Mouse (Mus musculus) adrenal gland, postnatal 14 days (tissue): ENCODE measurements at regions not wholly inside any gene's neighbourhood (a gene's known extent, or its start where the extent isn't known, plus 50 kb on each side); places are given as distances from the start of the nearest gene placed in this dataset.

Experiments used
- DNase-seq: peaks from one replicate; pipeline ENCODE4 v3.0.0; 2021; ENCODE audit warnings: mixed read lengths

DNA sequence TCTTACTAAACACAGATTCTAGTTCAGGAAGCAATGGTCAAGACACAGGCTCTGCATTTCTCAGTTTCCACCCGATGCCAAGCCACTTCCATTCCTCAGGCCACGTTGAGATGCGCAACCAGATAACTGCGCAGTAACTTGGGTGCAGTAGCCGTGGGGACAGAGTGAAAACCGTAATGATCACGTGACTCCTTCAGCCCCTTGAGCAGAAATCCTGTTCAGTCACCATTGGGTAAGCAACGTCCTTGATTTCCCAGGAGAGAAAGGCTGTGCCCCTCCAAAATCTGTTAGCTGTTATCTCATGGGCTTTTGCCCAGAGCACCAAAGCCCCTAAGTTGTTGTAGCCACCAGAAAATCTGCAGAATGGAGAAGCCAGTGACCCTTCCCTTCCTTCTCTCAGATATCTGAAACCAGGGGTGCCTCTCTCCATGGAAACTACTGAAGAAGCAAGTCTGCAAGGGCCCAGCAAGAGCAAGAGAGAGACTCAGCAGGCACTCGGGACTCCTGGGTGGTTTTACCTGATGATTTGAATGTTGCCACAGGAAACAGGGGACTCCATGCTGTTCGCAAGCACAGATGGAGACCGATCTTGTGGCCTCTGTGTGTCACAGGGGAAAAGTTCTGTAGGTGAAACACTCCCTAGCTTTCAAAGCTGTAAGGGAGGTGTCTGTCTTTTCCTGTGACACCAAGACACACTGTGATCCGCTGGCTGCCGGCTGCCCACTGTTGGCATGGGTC, 126.7 kb downstream of the Lmo4 start:
- no peak for DNase-seq

DNA sequence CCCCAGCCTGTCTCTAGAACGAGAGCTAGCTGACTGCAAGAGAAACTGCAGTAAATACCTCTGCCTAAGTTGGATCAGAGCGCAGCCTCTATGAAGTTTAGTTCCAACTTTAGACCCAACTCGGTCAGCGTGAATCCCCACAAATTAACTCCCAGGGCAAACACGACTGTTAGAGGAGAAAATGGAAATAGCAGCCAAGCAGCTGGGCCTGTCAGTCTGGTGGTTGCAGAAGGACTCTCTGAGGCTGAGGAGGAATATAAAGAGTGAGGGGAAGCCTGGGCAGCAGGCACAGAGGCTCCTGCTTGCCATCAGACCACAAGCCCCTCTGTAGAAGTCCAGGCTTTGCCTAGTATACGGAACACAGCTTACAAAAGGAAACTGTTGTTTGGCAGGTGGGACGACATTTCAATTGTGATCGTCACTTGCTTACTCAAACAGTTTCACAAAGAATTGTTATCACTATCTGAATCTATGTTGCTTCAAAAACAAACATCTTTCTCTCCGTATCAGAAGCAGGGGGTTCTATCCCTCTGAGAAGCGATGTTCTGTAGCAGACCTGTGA, 135.0 kb downstream of the Lmo4 start:
- DNase-seq: no peak

DNA sequence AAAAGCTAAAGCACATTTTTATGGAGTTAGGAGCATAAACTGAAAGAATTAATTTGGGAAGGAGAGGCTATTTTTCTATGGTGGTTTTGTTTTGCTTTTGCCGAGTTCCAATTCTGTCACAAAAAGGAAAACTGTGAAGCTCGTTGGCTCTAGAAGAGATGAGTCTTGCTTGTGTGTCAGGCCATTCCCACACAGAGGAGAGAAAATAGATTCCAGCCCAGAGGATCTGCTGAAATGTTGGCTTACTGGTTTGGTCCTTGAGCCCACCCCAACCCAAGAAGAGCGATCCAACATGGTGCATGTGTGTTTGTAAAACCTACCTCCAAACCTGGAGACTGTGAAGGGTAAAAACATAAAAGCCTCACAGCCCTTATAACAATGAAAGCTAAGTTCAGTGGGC, 138.0 kb downstream of the Lmo4 start:
- DNase-seq: no peak

- DNase-seq: no peak
Observed at GRCm38 (mm10) chr3:144058106-144058505, 146.9 kb downstream of the Lmo4 start.

- no peak for DNase-seq
Observed at GRCm38 (mm10) chr3:144050341-144050740, 154.7 kb downstream of the Lmo4 start.

- DNase-seq: no peak
Observed at GRCm38 (mm10) chr3:144049270-144049669, 155.8 kb downstream of the Lmo4 start.

- no peak for DNase-seq
Observed at GRCm38 (mm10) chr3:144044366-144044765, 160.7 kb downstream of the Lmo4 start.

DNA sequence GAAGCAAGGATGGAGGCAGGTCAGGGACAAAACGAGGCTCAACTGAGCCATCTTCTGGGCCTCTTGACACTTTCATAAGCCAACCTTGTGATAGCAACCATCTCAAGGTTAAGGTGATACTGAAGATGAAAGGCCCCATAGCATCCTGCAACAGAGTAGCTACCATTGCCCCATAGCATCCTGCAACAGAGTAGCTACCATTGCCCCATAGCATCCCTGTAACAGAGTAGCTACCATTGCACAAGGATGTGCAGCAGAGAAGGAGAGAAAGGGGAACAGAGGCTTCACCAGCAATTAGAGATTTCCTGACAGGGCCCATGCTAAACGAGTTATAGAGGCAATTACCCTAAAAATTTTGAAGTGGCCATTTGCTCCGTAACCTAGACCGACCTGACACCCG, 163.2 kb downstream of the Lmo4 start:
- DNase-seq: no peak

GRCm38 (mm10) chr3:144039498-144039897, 165.5 kb downstream of the Lmo4 start:
- DNase-seq: no peak

DNA sequence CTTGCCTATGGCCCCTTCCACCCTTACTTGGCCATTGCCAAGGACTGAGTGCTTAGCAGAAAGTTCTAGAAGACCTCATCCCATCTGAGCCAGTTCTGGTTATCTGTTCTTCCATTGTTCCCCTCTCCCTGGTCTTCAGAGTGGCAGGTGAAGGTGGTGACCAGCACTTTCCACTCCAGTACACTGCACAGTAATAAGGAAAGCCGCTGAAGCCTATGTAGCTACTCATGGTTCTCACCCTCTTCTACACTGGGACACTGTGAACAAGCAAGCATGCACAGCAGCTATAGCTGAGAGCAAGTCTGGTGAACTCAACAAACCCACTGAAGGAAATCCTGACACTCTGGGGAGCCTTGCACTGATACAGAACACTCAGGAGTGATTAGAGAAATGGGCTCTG, 175.4 kb downstream of the Lmo4 start:
- DNase-seq: no peak

DNA sequence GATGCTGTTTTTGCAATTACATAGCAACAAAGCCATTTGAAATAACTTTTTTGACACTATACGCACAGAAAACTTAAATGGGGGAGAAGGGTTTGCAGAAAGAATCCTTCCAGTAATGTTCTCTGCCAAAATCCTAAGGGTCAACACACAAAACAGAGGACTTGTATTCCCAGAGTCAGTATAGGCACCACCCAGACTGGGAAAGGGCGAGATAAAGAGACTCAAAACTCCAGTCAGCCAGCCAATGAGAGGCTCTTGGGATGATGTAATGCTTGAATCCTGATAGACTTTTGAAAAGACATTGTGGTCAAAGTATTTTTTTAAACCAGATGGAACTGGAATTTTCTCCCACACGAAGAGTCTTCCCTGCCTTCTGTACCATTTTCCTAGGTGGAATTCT, 175.9 kb downstream of the Lmo4 start:
- no peak for DNase-seq

DNA sequence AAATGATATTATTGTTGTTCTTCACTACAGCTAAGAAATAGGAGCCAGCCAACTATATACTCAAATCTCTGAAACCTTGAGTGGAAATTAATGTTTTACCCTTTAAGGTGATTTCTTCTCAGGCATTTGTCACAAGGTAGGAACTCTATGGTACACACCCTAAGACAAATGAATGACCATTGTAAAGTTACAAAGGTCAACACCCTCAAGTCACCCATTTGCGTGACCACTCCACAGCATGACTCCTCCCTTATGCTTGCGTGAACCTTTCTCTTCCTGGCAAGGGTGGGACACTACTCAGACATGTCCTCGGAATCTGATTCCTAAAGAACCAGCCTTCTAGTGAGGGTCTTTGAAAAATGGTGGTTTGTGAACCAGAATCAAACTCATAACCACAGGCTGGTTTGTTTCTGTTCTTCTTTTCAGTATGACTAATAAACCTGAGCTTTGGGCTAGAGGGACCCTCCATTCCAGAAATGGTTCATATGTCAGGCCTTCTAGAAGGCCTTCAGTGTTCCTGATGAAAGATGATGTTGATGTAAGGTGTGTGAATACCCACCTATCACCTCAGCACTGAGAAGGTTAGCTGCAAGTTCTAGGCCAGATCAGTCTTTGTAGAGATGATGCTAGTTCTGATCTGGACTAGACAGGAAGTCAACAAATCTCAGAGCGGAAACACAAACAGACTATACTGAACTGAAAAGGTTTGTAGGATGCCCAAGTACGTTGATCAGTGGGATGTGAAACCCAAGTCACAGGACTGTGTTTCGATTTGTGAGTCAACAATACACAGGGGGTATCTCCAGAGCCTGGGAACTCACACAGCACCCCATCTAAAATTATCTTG, 177.7 kb downstream of the Lmo4 start:
- no peak for DNase-seq

GRCm38 (mm10) chr3:144025451-144026125, 179.4 kb downstream of the Lmo4 start:
- no peak for DNase-seq

DNA sequence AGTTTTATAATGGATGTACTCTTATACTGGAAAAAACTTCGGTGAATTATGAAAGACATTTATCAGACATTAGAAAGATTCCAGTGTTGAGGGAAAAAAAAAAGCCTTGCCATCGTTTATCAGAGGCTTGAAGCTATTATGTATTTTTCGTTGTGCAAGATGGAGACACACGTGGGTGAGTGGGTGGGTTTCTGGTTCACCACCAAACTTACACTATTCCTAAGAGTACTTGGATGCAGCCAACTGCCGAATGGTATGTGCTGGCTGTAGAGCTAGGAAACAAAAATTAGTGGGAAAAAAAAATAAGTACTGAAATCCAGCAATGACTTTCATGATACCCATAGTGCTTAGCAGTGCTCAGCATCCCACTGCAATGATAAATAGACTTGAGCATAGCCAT, 180.8 kb downstream of the Lmo4 start:
- DNase-seq: no peak

GRCm38 (mm10) chr3:144023058-144023457, 182.0 kb downstream of the Lmo4 start:
- DNase-seq: no peak

GRCm38 (mm10) chr3:144021969-144022368, 183.1 kb downstream of the Lmo4 start:
- DNase-seq: no peak

- no peak for DNase-seq
Observed at GRCm38 (mm10) chr3:144020189-144020940, 184.7 kb downstream of the Lmo4 start.

DNA sequence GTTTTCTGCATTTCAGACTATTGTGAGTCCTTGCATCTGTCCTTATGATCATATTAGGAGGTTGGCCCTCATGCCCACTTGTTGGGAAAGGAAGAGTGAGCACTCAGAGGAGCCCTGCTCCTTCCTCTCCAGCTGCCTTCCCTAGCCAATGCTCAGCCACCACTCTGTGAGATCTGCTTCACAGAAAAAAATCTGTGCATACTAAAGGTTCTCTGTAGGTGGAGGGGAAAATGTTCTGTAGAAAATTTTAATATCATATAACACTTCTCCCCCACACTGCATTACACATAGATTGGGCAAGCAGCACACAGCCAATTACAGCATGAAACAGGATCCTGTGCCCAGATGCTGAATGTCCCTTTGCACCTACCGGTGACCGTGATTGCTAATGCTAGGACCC, 185.7 kb downstream of the Lmo4 start:
- DNase-seq: no peak

- DNase-seq: no peak
Observed at GRCm38 (mm10) chr3:144018559-144018958, 186.5 kb downstream of the Lmo4 start.

GRCm38 (mm10) chr3:144015236-144015635, 189.8 kb downstream of the Lmo4 start:
- no peak for DNase-seq

DNA sequence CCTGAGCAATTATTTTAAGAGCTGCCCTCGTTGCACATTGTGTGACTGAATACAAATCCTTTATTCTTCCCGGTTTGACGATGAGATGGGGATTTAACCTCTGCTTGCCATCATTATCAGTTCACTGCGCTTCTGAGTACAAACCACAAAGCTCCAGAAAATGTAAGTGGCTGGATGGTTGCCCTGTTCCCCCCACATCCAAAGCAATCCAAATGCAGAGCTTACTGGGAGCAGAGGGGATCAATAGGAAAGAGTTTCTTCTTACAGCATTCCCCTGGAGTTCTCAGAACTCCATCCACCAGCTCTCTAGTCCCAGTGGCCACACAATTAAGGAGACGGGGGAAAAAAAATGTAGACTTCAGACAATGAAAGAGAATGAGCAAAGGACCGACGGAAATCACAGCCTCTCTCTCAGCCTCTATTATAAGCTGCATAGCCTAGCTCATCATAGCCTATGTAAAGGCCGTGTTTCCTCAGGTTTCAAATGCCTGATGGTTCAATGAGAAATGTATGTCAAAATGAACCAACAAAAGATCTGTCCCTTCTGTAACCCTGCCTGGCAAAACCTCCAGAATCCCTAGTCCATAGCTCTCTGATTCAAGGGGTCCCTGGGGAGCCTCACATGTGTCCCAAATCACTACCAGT, 191.4 kb downstream of the Lmo4 start:
- no peak for DNase-seq

DNA sequence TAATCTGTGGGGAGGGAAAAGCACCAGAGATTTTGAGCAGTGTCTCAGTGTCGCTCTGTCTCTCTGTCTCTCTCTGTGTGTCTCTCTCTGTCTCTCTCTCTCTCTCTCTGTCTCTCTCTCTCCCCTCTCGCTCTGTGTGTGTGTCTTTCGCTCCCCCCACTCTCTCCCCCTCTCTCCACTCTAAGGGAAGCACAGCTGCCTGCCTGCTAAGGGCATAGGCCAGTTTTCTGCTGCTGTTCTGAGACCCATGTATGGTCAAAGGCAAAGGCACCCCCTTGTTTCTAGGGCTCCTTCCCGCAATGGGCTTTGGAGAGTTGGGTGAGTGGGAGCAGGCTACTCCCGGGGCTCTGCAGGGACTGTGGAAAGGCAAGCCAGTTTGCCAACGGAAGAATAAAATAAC, 192.2 kb downstream of the Lmo4 start:
- DNase-seq: no peak
